Mouse (Mus musculus) neural tube, embryonic 14.5 days (tissue): Measurements from ENCODE around the gene Hyal3. TPM values are rescaled to one million over a fixed set of nuclear protein-coding genes. Genes with fewer than 3 reads are reported as not detected.

Experiments
- ATAC-seq: fragments of 200-750 bp; cut with Nextera tagmentation; 2 replicates; pipeline ENCODE4 v1.8.0; 2017; ENCODE audit warnings: low read depth, mild to moderate bottlenecking, moderate TSS enrichment, moderate library complexity
- H3K27ac ChIP-seq: fragments of 300-500 bp; sonication (generic); 2 replicates; pipeline ENCODE4 v1.5.1; 2014; ENCODE audit warnings: low read depth, mild to moderate bottlenecking, control low read depth, low read length, moderate library complexity, mixed read lengths
- H3K27me3 ChIP-seq: fragments of 300-500 bp; sonication (generic); 2 replicates; pipeline ENCODE4 v1.6.1; 2014; ENCODE audit warnings: low read length; ENCODE audit not compliant: control insufficient read depth, insufficient read depth
- H3K36me3 ChIP-seq: fragments of 300-500 bp; sonication (generic); 2 replicates; pipeline ENCODE4 v1.6.1; 2014; ENCODE audit warnings: low read length, mixed read lengths; ENCODE audit not compliant: control insufficient read depth, insufficient read depth
- H3K4me1 ChIP-seq: fragments of 300-500 bp; sonication (generic); 2 replicates; pipeline ENCODE4 v1.6.1; 2014; ENCODE audit warnings: low read length; ENCODE audit not compliant: control insufficient read depth, insufficient read depth
- H3K4me2 ChIP-seq: fragments of 300-500 bp; sonication (generic); 2 replicates; pipeline ENCODE4 v1.6.1; 2014; ENCODE audit warnings: mild to moderate bottlenecking, low read depth, low read length, control low read depth
- H3K4me3 ChIP-seq: fragments of 300-500 bp; sonication (generic); 2 replicates; pipeline ENCODE4 v1.5.1; 2014; ENCODE audit warnings: low read depth, low read length, control low read depth, mixed read lengths
- H3K9ac ChIP-seq: fragments of 300-500 bp; sonication (generic); replicated peaks from 2 replicates; pipeline ENCODE4 v1.6.1; 2014; ENCODE audit warnings: low read depth, mild to moderate bottlenecking, control low read depth, low read length, mixed read lengths
- H3K9me3 ChIP-seq: fragments of 300-500 bp; sonication (generic); 2 replicates; pipeline ENCODE4 v1.6.1; 2016; ENCODE audit warnings: low read length; ENCODE audit not compliant: control insufficient read depth
- WGBS: fragments of 180-500 bp; shearing (Covaris S2); extraction: QIAGEN DNeasy Blood & Tissue Kit; methylation state at CpG from one replicate; pipeline ENCODE4 v1.1.7; 2014; 5-methylcytosine and 5-hydroxymethylcytosine counted together
- polyA plus RNA-seq: library from polyadenylated mRNA; unstranded; fragments of >200 nt; fragmentation: Nextera tagmentation; extraction: Ambion mirVana; gene quantifications from 2 replicates; pipeline ENCODE4 v1.2.1, GENCODE M21; 2014

Gene Hyal3
- polyA plus RNA-seq, 1 experiment from 2014 or later: 2.1 TPM

- Histone ChIP-seq H3K4me1 (peaks cover 50% of the 10 kb centered on the region), H3K4me3 (no peak overlapping the region), H3K27ac (0 out of 2 replicates have a peak overlapping the region, but pooled peaks have one; percentile 91), H3K9ac (no peak overlapping the region), H3K4me2 (0 out of 2 replicates have a peak overlapping the region, but pooled peaks have one; percentile 23), H3K9me3 (no peaks in the 10 kb centered on the region), H3K27me3 (no peaks in the 10 kb centered on the region), H3K36me3 (no peaks in the 10 kb centered on the region; the same call in 1 of the 2 replicates)
- no peak for ATAC-seq
- WGBS: 87% methylated on average over 12 of the region's 12 CpGs
These were observed 44.9 kb downstream of the Hyal3 start for GRCm38 (mm10) chr9:107625351-107626128.

- Histone ChIP-seq H3K27ac (peak overlapping the region; percentile 91), H3K27me3 (no peaks in the 10 kb centered on the region), H3K4me2 (peak overlapping the region; percentile 23), H3K36me3 (no peaks in the 10 kb centered on the region), H3K4me1 (peaks cover 54% of the 10 kb centered on the region), H3K9me3 (no peaks in the 10 kb centered on the region), H3K9ac (peak overlapping the region; percentile 48), H3K4me3 (no peak overlapping the region)
- peak; percentile 31; the same call in 1 of the 2 replicates for ATAC-seq
- 28% methylated on average over 13 of the region's 15 CpGs for WGBS
These were observed 45.7 kb downstream of the Hyal3 start for GRCm38 (mm10) chr9:107626158-107626843.

GRCm38 (mm10) chr9:107626844-107627277, 46.2 kb downstream of the Hyal3 start:
- Histone ChIP-seq H3K36me3 (no peaks in the 10 kb centered on the region), H3K27ac (peak overlapping the region; percentile 91), H3K27me3 (no peaks in the 10 kb centered on the region), H3K9ac (peak overlapping the region; percentile 48), H3K4me2 (peak overlapping the region; percentile 23), H3K4me3 (no peak overlapping the region), H3K9me3 (no peaks in the 10 kb centered on the region), H3K4me1 (peaks cover 59% of the 10 kb centered on the region)
- peak; percentile 62 for ATAC-seq
- WGBS: 5% methylated on average over 2 of the region's 2 CpGs

GRCm38 (mm10) chr9:107627387-107628255, 47.0 kb downstream of the Hyal3 start:
- H3K4me3 ChIP-seq: no peak overlapping the region
- 16% methylated on average over 20 of the region's 20 CpGs for WGBS
- no peaks in the 10 kb centered on the region for H3K27me3 ChIP-seq
- ATAC-seq: no peak
- H3K9me3 ChIP-seq: no peaks in the 10 kb centered on the region
- peak overlapping the region; percentile 23 for H3K4me2 ChIP-seq
- peak overlapping the region; percentile 48 for H3K9ac ChIP-seq
- H3K36me3 ChIP-seq: no peaks in the 10 kb centered on the region
- peaks cover 67% of the 10 kb centered on the region for H3K4me1 ChIP-seq
- H3K27ac ChIP-seq: peak overlapping the region; percentile 91

GRCm38 (mm10) chr9:107628721-107629410, 48.2 kb downstream of the Hyal3 start:
- Histone ChIP-seq H3K4me2 (peak overlapping the region; percentile 27; the same call in 1 of the 2 replicates), H3K9me3 (no peaks in the 10 kb centered on the region), H3K9ac (peak overlapping the region; percentile 48), H3K4me1 (peaks cover 73% of the 10 kb centered on the region), H3K27ac (peak overlapping the region; percentile 91), H3K36me3 (no peaks in the 10 kb centered on the region), H3K27me3 (no peaks in the 10 kb centered on the region), H3K4me3 (no peak overlapping the region)
- 39% methylated on average over 15 of the region's 15 CpGs for WGBS
- no peak for ATAC-seq

- no peak for ATAC-seq
- Histone ChIP-seq H3K4me3 (no peak overlapping the region), H3K4me1 (peaks cover 78% of the 10 kb centered on the region), H3K27me3 (no peaks in the 10 kb centered on the region), H3K27ac (peak overlapping the region; percentile 90), H3K9ac (no peak overlapping the region), H3K9me3 (no peaks in the 10 kb centered on the region), H3K4me2 (peak overlapping the region; percentile 27; the same call in 1 of the 2 replicates), H3K36me3 (no peaks in the 10 kb centered on the region)
- WGBS: 19% methylated on average over 4 of the region's 4 CpGs
These were observed 48.8 kb downstream of the Hyal3 start for GRCm38 (mm10) chr9:107629411-107629730.

GRCm38 (mm10) chr9:107629901-107630425, 49.3 kb downstream of the Hyal3 start:
- H3K27ac ChIP-seq: peak overlapping the region; percentile 90
- H3K27me3 ChIP-seq: no peaks in the 10 kb centered on the region
- no peaks in the 10 kb centered on the region for H3K9me3 ChIP-seq
- 8% methylated on average over 14 of the region's 14 CpGs for WGBS
- peak overlapping the region; percentile 27; the same call in 1 of the 2 replicates for H3K4me2 ChIP-seq
- peaks cover 76% of the 10 kb centered on the region for H3K4me1 ChIP-seq
- no peaks in the 10 kb centered on the region for H3K36me3 ChIP-seq
- ATAC-seq: 0 out of 2 replicates have a peak, but pooled peaks have one; percentile 3
- H3K4me3 ChIP-seq: no peak overlapping the region
- peak overlapping the region; percentile 41; the same call in 1 of the 2 replicates for H3K9ac ChIP-seq

- ATAC-seq: peak; percentile 15; the same call in 1 of the 2 replicates
- H3K4me2 ChIP-seq: peak overlapping the region; percentile 27; the same call in 1 of the 2 replicates
- H3K9me3 ChIP-seq: no peaks in the 10 kb centered on the region
- peak overlapping the region; percentile 90 for H3K27ac ChIP-seq
- H3K9ac ChIP-seq: peak overlapping the region; percentile 41; the same call in 1 of the 2 replicates
- H3K4me3 ChIP-seq: no peak overlapping the region
- H3K27me3 ChIP-seq: no peaks in the 10 kb centered on the region
- H3K4me1 ChIP-seq: peaks cover 77% of the 10 kb centered on the region
- no peaks in the 10 kb centered on the region for H3K36me3 ChIP-seq
- 4% methylated on average over 4 of the region's 4 CpGs for WGBS
These were observed 50.0 kb downstream of the Hyal3 start for GRCm38 (mm10) chr9:107630576-107630975.
